Mouse (Mus musculus): Measurements from ENCODE around the gene Fam83e.

Fam83e gene

DNA sequence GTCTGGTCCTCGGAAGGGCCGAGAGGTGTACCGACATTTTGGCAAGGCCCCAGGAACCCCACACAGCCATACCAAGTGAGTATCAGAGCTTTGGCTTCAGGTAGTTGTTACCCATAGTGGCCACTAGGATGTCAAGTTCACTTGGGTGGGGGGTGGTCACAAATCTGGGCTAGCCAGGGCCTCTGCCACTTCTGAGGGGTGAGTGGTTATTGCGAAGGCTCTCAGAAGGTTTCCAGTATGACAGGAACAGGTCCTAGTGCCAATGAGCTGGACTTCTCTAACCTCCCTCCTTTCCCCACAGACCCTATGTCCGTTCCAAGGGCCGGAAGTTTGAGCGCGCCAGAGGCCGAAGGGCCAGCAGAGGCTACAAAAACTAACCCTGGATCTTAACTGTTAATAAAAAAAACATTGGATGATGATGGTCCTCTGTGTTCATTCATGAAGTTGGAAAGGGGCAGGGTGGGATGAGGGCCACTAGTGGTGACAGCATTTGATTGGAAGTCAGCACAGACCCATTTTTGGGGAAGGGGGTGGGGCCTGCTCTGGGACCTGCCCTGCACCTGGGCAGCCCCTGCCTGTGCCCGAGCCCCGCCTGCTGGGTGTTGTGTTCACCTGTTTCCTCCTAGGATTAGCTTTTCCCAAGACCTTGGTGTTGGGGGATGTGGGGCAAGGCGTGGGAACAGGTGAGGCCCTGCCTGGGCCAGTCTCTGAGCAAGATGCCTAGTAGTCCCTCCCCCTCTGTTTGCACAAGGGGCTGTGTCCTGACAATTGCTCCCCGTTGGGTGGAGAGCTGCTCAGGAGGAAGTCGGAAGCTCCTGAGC lies at the start of gene Fam83e:
Gene Fam83e, plus strand, starts transcription at position 800 of the 821 bp plus-strand sequence.
- 81% methylated on average over 14 of the region's 14 CpGs for WGBS

GRCm38 (mm10) chr7:45677627-45678295 lies 43.3 kb upstream of the Fam83e start:
- WGBS = 89% methylated on average over 7 of the region's 7 CpGs

- 94% methylated on average over 14 of the region's 14 CpGs for WGBS
These were observed 42.5 kb upstream of the Fam83e start for GRCm38 (mm10) chr7:45678513-45678912.

DNA sequence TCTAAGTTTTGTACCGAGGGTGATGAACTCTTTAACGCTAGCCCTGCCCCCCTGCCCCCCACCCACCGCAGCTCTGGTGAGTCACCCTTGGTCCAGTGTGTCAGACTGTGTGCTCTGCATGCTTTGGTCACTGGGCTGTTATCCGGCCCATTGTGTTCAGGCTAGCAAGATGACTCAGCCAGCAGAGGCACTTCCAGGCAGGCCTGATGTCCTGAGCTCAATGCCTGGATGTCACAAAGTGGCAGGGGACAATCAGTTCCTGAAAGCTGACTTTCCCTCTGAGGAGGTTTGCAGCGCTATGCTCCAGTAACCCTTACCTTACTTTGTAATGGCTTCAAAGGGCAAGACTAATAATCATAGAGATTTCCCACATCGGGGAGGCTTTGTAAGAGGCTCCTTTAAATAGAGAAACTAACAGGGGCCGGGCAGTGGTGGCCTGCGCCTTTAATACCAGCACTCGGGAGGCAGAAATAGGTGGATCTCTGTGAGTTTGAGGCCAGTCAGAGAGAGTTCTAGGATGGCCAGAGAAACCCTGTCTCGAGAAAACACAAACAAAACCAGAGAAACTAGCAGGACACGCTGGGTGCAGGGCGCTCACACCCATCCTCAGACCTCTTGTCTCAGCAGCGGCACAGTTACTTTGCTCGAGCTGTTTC lies 40.9 kb upstream of the Fam83e start:
- 73% methylated on average over 14 of the region's 14 CpGs for WGBS

GRCm38 (mm10) chr7:45681046-45681736 lies 39.8 kb upstream of the Fam83e start:
- WGBS = 77% methylated on average over 8 of the region's 8 CpGs

DNA sequence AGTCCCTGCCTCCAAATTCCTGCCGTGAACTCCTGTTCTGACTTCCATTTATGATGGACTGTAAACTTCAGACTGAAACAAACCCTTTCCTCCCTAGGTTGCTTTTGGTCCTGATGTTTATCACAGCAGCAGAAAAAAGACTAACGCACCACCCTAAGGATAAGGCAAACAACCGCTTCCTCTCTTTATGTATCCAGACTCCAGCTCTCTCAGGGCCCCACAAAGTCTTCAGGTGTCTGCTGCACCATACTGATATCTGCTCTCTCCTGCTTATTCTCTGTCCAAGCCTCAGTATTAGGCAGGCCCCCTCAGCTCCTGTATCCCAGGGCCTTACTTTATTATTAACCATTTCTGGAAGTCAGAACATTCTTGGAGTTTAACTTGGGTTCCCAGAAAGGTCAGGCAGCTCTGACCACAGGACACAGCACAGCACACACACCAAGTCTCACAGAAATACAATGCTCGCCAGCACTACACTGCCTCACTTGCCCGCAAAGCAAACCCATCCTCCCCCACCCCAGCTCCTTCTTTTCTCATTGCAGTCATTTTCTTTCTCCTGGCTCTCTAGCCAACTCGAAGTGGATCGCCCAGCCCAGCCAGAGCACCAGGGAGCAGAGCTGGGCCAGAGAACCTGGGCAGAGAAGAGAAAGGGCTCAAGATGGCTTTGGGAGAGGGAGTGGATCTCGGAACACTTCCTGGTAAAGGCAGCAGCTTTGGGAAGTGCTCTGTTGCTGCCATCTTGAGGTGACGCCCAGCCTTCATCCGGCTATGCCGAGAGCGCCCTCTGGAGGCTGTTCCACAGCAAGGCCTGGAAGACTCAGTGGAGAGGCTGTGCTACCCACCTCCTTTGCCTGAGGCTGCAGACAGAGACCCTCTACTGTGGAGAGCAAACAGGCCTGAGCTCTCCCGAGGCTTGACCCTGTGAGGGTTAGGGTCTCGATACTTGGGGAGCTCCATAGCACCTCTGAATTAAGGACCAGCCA lies 38.6 kb upstream of the Fam83e start:
- WGBS = 31% methylated on average over 14 of the region's 14 CpGs

DNA sequence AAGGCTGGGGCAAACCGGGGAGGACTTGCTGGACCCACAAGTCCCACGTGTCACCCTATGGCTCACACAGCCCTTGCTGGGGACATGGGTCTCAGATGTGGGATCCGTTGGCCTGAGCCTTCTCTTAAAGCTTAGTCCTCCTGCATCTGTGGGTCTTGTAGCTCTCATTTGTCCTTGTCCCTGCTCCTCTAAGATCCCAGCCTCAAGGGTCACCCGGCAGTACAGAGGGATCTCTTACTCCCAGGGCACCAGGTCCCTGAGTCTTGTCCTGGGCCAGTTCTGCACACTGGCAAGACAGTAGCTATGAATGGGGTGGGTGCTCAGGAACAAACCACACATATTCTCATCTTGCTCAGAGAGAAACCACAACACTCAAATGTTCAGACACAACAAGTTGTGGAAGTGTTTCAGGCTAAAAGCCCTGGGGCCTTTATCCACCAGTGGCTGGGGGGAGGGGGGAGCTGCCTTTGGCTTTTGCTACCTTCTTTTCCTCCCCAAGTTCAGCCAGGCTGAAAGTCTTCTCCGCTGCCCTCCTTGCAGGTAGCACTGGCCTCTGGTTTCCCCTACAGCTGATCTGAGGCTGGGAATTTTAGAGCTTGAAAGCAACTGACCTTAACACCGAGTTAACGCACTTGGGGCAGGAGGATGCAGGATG lies 37.5 kb upstream of the Fam83e start, which contains the start of gene Ntn5:
Gene Ntn5, plus strand, starts transcription at position 627 of the 655 bp plus-strand sequence.
- 84% methylated on average over 7 of the region's 7 CpGs for WGBS

DNA sequence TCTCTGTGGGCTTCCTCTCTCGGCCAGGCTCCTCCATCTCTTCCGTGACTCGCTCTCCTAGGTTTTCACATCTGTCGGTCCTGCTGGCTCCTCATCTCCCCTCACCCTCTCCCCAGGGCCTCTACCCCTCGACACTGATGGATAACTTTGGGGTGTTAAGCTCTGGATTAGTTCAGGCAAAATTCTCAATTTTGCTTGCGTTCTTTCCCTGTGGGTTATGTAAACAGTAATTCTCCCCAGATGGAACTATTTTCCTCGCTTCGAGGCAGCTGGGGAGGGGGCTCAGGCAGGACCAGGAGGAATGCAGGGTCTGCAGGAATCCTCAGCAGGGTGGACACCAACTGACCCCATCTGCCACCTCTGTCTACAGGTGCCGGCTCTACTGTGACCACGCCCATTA lies 35.2 kb upstream of the Fam83e start:
- WGBS = 63% methylated on average over 10 of the region's 10 CpGs

- WGBS = 67% methylated on average over 3 of the region's 3 CpGs
These were observed 34.2 kb upstream of the Fam83e start for GRCm38 (mm10) chr7:45686841-45687240.

DNA sequence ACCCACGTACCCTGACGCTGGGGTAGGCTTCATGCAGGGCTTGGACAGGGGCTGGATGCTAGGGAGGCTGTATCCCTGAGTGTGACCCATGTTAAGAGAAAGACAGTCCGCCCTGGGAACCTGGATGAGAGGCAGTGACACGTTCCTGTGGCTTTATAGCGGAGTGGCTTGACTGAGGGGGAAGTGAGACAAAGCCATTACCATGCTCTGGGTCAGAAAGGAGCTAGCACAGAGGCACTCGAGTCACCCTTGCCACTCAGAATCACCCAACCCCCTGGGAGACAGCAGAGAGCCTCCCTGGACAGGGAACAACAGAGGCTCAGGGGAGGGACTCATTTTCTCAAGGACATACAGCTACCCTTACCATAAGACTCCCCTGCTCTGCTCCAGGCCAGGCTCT lies 31.9 kb upstream of the Fam83e start:
- 84% methylated on average over 6 of the region's 6 CpGs for WGBS

DNA sequence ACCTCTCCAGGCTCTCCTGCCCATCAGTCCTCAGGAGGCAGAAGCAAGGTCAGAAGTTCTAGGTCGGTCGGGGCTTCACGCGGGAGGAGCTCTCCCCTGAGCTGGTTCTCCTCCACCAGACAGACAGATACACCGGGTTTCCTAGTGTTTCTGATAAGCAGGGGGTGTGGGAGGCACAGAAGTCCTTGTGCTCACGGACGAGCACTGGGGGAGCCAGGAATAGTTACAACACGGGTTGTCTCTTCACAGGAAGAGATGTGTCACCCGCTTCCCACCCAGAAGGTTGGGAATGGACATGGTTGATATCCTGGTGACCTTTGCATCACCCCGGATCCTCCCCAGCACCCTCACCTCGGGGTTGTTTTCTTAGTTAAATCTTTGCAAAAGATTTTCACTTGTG lies 31.2 kb upstream of the Fam83e start:
- 47% methylated on average over 11 of the region's 11 CpGs for WGBS

GRCm38 (mm10) chr7:45692364-45692763 lies 28.6 kb upstream of the Fam83e start:
- 95% methylated on average over 2 of the region's 2 CpGs for WGBS

GRCm38 (mm10) chr7:45693921-45694591 lies 27.0 kb upstream of the Fam83e start, which contains the start of gene Sec1:
Gene Sec1, minus strand, starts transcription at chr7:45694402.
- WGBS = 93% methylated on average over 50 of the region's 50 CpGs

GRCm38 (mm10) chr7:45695098-45695497 lies 25.9 kb upstream of the Fam83e start:
- 49% methylated on average over 6 of the region's 6 CpGs for WGBS

- 84% methylated on average over 7 of the region's 7 CpGs for WGBS
These were observed 23.1 kb upstream of the Fam83e start for GRCm38 (mm10) chr7:45697894-45698293.

- WGBS = 4% methylated on average over 36 of the region's 36 CpGs
These were observed 21.4 kb upstream of the Fam83e start, which contains the start of gene Car11 for GRCm38 (mm10) chr7:45699523-45700141. Gene Car11, plus strand, starts transcription at chr7:45699843.

- under 1% methylated on average over 20 of the region's 20 CpGs for WGBS
These were observed 20.6 kb upstream of the Fam83e start for GRCm38 (mm10) chr7:45700301-45701015.

- 20% methylated on average over 11 of the region's 11 CpGs for WGBS
These were observed 19.9 kb upstream of the Fam83e start for GRCm38 (mm10) chr7:45701072-45701471.
